Comparison of ENCODE assay signal across 17 mouse cellular contexts in the genomic region with DNA sequence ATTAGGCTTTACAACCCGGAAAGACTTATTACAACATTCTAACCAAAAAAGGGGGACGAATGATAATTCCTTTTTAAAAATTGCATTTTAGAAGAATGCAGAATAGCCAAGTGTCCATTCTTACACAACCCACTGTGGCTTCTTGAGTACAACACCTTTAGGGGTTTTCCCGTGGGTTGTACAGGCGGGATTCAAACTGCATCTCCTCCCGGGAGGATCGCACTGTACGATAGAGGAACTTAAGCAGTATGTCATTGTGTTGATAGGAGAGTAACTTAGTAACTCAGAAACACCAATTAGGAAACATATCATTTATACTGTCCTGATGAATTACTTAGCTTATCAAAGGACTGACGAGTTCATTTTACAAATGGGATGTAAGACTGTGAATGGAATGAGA.
"Had no signal": no experiment of that assay in that cellular context is flagged by ENCODE, and none has a peak within 500 bp of the region (broad histone marks: within the 10 kb centered on the region; RNA-seq: fewer than 3 reads in every experiment).

No protein-coding gene starts in this region.

- DNase-seq: lung, adult 18-20 months; lung, embryonic 14.5 days; lung, postnatal 10 days; lung, postnatal 4 days; midbrain, embryonic 14.5 days; retina, postnatal 1 day; right cerebral cortex, adult 18-20 months; right cerebral cortex, postnatal 25 days; thymus, adult 18-20 months; thymus, postnatal 14 days; thymus, postnatal 4 days had no signal

- H3K4me2 ChIP-seq: liver, embryonic 12.5 days; lung, embryonic 14.5 days; midbrain, embryonic 12.5 days; neural tube, embryonic 12.5 days had no signal

- H3K36me3 ChIP-seq: midbrain, embryonic 10.5 days; midbrain, embryonic 12.5 days; neural tube, embryonic 12.5 days had no signal

- H3K9ac ChIP-seq: liver, embryonic 12.5 days; liver, embryonic 14.5 days; lung, embryonic 14.5 days; midbrain, embryonic 12.5 days; neural tube, embryonic 12.5 days had no signal

- H3K9me3 ChIP-seq: liver, embryonic 12.5 days; midbrain, embryonic 10.5 days; midbrain, embryonic 12.5 days; neural tube, embryonic 12.5 days had no signal

- ATAC-seq: liver, embryonic 12.5 days; midbrain, embryonic 16.5 days had no signal

- H3K4me1 ChIP-seq: midbrain, embryonic 10.5 days; midbrain, embryonic 12.5 days; neural tube, embryonic 12.5 days had no signal

- H3K27ac ChIP-seq: liver, embryonic 12.5 days; liver, embryonic 14.5 days; midbrain, embryonic 10.5 days; midbrain, embryonic 12.5 days; neural tube, embryonic 12.5 days had no signal

- H3K4me3 ChIP-seq: liver, embryonic 12.5 days; midbrain, embryonic 10.5 days; midbrain, embryonic 12.5 days; neural tube, embryonic 12.5 days had no signal

- H3K27me3 ChIP-seq: liver, embryonic 12.5 days; midbrain, embryonic 12.5 days; neural tube, embryonic 12.5 days had no signal
